Mouse (Mus musculus) heart, postnatal 0 days (tissue): ENCODE data around the gene Asgr2.

ENCODE experiments used
- CTCF ChIP-seq: IDR thresholded peaks from 2 replicates; pipeline ENCODE4 v1.5.1; 2016; ENCODE audit warnings: antibody characterized with exemption, control low read depth, low read depth
- EP300 ChIP-seq: IDR thresholded peaks from 2 replicates; pipeline ENCODE4 v1.6.1; 2016; ENCODE audit warnings: antibody characterized with exemption, low read depth

DNA sequence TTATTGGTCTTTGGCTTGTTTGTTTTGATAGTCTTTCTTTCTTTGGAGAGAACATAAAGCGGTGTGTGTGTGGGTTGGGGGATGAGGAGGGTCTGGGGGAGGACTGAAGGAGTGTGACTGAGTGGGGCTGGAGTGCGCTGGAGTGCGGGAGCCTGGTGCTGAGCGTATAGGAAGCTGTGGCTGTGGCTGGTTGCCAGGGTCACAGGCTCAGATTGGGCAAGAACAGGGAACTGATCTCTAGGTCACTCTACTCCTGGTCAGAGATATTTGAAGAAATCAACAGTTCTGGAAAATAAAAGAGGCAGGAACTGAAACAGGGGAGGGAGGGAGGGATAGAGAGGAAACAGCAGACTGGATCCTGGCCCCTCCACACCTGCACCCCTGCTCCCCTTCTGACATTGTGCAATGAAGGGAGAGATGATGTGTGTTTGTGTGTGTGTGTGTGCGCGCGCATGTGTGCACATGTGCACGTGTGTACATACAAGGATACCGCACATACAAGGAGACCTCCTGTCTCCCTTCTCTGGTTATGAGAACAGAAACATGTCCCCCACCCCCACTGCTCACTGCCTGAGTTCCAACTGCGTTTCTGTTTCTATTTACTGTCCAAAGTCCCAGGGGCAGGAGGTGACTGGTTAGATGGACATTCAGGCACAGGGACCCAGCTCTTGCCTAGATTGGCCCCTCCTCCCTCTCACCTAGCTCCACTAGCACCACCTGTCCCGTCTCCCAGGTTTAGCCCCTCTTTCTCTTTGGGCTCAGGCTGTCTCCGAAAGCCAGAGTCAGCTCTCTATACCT, at the start of gene Asgr2:
- TF ChIP-seq CTCF (no peak), EP300 (no peak)
